Mouse (Mus musculus) activated CD4-positive, CD25-positive, alpha-beta regulatory T cell, adult 9 weeks (primary cell): ENCODE data around the gene Olfr1352. TPM values are rescaled to one million over a fixed set of nuclear protein-coding genes. Genes with fewer than 3 reads are reported as not detected.

Experiments used
- polyA plus RNA-seq: library from polyadenylated mRNA; unstranded; fragments of 100-300 nt; shearing (Covaris generic); gene quantifications from one replicate; pipeline ENCODE4 v1.2.1, GENCODE M21; 2017

Olfr1352 gene
- polyA plus RNA-seq, result not detected

GRCm38 (mm10) chr10:78980750-78981149 lies at the start of gene Olfr1352:
Gene Olfr1352, plus strand, starts transcription at chr10:78981050.

GRCm38 (mm10) chr10:78950336-78950735 lies 30.5 kb upstream of the Olfr1352 start, which contains the start of gene Olfr8:
Gene Olfr8, plus strand, starts transcription at chr10:78950636.

GRCm38 (mm10) chr10:78963009-78963408 lies 17.8 kb upstream of the Olfr1352 start, which contains the start of gene Olfr1353:
Gene Olfr1353, plus strand, starts transcription at chr10:78963309.

GRCm38 (mm10) chr10:79012172-79012571 lies 31.3 kb downstream of the Olfr1352 start, which contains the start of gene Olfr1351:
Gene Olfr1351, plus strand, starts transcription at chr10:79012472.

GRCm38 (mm10) chr10:79028441-79028840 lies 47.6 kb downstream of the Olfr1352 start, which contains the start of gene Olfr57:
Gene Olfr57, plus strand, starts transcription at chr10:79028741.

Other genes starting within 250 kb of the Olfr1352 start
- not detected for gene Ccdc105, start 228.0 kb upstream of the Olfr1352 start, polyA plus RNA-seq
- not detected for gene Slc1a6, start 200.6 kb upstream of the Olfr1352 start, polyA plus RNA-seq
- not detected for gene Olfr1356, start 128.9 kb upstream of the Olfr1352 start, polyA plus RNA-seq
- not detected for gene Olfr1355, start 105.5 kb upstream of the Olfr1352 start, polyA plus RNA-seq
- not detected for gene Olfr1354, start 67.9 kb upstream of the Olfr1352 start, polyA plus RNA-seq
- gene Olfr8, start 30.4 kb upstream of the Olfr1352 start, polyA plus RNA-seq, result not detected
- gene Olfr1353, start 17.7 kb upstream of the Olfr1352 start, polyA plus RNA-seq, result not detected
- gene Olfr1351, start 31.4 kb downstream of the Olfr1352 start, polyA plus RNA-seq, result not detected
- not detected for gene Olfr57, start 47.7 kb downstream of the Olfr1352 start, polyA plus RNA-seq
- gene 2610008E11Rik, start 116.5 kb downstream of the Olfr1352 start, polyA plus RNA-seq, result 33.9 TPM
- not detected for gene Vmn2r80, start 167.7 kb downstream of the Olfr1352 start, polyA plus RNA-seq